Mouse (Mus musculus) kidney, adult 2 months (tissue): ENCODE measurements around the gene Col24a1.

Experiments used
- CTCF ChIP-seq: fragments of 200-500 bp; conservative IDR thresholded peaks from 2 replicates; pipeline ENCODE4 v1.5.1; 2011; ENCODE audit warnings: low read depth, mild to moderate bottlenecking, control low read depth, low read length, moderate library complexity, mixed read lengths; ENCODE audit not compliant: insufficient read depth, insufficient read length
- POLR2A ChIP-seq: fragments of 200-500 bp; IDR thresholded peaks from one replicate; pipeline ENCODE4 v1.6.1; 2011; ENCODE audit warnings: low read depth, low read length, control low read depth

DNA sequence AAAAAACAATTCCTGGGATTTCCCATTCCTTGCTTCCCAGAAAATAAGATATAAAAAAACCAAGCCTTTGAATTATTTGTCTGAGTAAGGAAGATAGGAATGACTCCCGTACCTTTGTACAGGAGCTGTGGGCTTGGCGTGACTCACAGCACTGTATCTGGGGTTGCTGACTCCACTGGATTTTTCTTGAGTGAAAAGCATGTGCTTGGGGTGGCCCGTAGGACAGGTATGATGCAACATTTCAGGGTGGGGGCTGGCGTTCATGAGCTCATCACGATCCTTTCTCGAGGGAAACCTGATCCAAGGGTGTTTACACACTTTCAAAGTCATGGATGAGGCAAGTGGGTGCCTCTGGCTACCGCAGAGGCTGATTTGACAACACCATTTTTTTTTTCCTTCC, 35.6 kb upstream of the Col24a1 start:
- TF ChIP-seq CTCF (no peak), POLR2A (no peak)
